Mouse (Mus musculus): ENCODE data around the gene Golm1.

Golm1 gene

GRCm38 (mm10) chr13:59676316-59677229 is 962 bp upstream of the Golm1 start:
- no peak for DNase-seq (ENCODE audit: low spot score in 2 of 2)

GRCm38 (mm10) chr13:59674761-59675150 is 855 bp downstream of the Golm1 start:
- DNase-seq (ENCODE audit: low spot score in 2 of 2) = no peak

- DNase-seq (ENCODE audit: low spot score in 2 of 2) = no peak
Observed at GRCm38 (mm10) chr13:59674215-59674614, 1.4 kb downstream of the Golm1 start.

- DNase-seq (ENCODE audit: low spot score in 2 of 2) = no peak
Observed at GRCm38 (mm10) chr13:59673597-59673996, 2.0 kb downstream of the Golm1 start.

- DNase-seq (ENCODE audit: low spot score in 2 of 2) = no peak
Observed at GRCm38 (mm10) chr13:59672248-59672647, 3.4 kb downstream of the Golm1 start.

- DNase-seq (ENCODE audit: low spot score in 2 of 2) = no peak
Observed at GRCm38 (mm10) chr13:59671521-59671920, 4.1 kb downstream of the Golm1 start.

GRCm38 (mm10) chr13:59669946-59670345 is 5.7 kb downstream of the Golm1 start:
- peak; percentile 12 to 53 for DNase-seq (ENCODE audit: low spot score in 2 of 2)

- DNase-seq (ENCODE audit: low spot score in 2 of 2) = no peak
Observed at GRCm38 (mm10) chr13:59668501-59669093, 7.0 kb downstream of the Golm1 start.

- no peak for DNase-seq (ENCODE audit: low spot score in 2 of 2)
Observed at GRCm38 (mm10) chr13:59667763-59668162, 7.8 kb downstream of the Golm1 start.

- no peak for DNase-seq (ENCODE audit: low spot score in 2 of 2)
Observed at GRCm38 (mm10) chr13:59663939-59664712, 11.5 kb downstream of the Golm1 start.

- no peak for DNase-seq (ENCODE audit: low spot score in 2 of 2)
Observed at GRCm38 (mm10) chr13:59661966-59662365, 13.6 kb downstream of the Golm1 start.

GRCm38 (mm10) chr13:59661387-59661786 is 14.2 kb downstream of the Golm1 start:
- no peak for DNase-seq (ENCODE audit: low spot score in 2 of 2)

GRCm38 (mm10) chr13:59660371-59660770 is 15.2 kb downstream of the Golm1 start:
- no peak for DNase-seq (ENCODE audit: low spot score in 2 of 2)

- no peak for DNase-seq (ENCODE audit: low spot score in 2 of 2)
Observed at GRCm38 (mm10) chr13:59657781-59658180, 17.8 kb downstream of the Golm1 start.

- no peak for DNase-seq (ENCODE audit: low spot score in 2 of 2)
Observed at GRCm38 (mm10) chr13:59656975-59657388, 18.6 kb downstream of the Golm1 start.

- DNase-seq (ENCODE audit: low spot score in 2 of 2) = no peak
Observed at GRCm38 (mm10) chr13:59656316-59656832, 19.2 kb downstream of the Golm1 start.

- DNase-seq (ENCODE audit: low spot score in 2 of 2) = no peak
Observed at GRCm38 (mm10) chr13:59655718-59656315, 19.8 kb downstream of the Golm1 start.

- no peak for DNase-seq (ENCODE audit: low spot score in 2 of 2)
Observed at GRCm38 (mm10) chr13:59654465-59654864, 21.1 kb downstream of the Golm1 start.

- DNase-seq (ENCODE audit: low spot score in 2 of 2) = no peak
Observed at GRCm38 (mm10) chr13:59653136-59653535, 22.5 kb downstream of the Golm1 start.

GRCm38 (mm10) chr13:59652651-59653050 is 23.0 kb downstream of the Golm1 start:
- DNase-seq (ENCODE audit: low spot score in 2 of 2) = no peak

- DNase-seq (ENCODE audit: low spot score in 2 of 2) = no peak
Observed at GRCm38 (mm10) chr13:59649781-59650180, 25.8 kb downstream of the Golm1 start.

GRCm38 (mm10) chr13:59648598-59648997 is 27.0 kb downstream of the Golm1 start:
- DNase-seq (ENCODE audit: low spot score in 2 of 2) = no peak
